Comparison of ENCODE assay signal across 7 mouse cellular contexts in the genomic region with DNA sequence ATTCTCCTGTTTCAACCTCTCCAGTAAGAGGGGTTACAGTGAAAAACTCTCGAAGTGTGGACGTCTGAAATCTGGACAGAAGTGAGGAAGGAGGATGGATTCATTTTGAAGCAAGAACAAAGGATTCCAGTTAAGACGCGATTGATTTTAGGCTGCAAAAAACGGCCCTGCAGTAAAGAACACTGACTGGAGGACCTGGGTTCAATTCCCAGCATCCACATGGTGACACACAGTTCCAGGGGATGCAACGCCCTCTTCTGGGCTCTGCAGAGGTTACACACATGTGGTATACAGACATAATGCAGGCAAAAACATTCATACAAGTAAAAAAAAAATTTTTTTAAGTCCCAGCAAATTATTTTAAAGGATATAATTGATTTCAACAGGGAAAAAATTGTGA. TPM values are rescaled to one million over a fixed set of nuclear protein-coding genes. Genes with fewer than 3 reads are reported as not detected.
DNase-seq lines count a peak whose midpoint lies in the region; ATAC-seq lines count a peak whose summit lies in the region.

No protein-coding gene starts in this region.

- DNase-seq in lung, postnatal 14 days = no peak
- DNase-seq in limb, embryonic 11.5 days (ENCODE audit: low spot score) = no peak
- no peak for DNase-seq in Muller cell, postnatal 12 days (ENCODE audit: inconsistent ontology term)
- DNase-seq in testis, postnatal 14 days (ENCODE audit: low spot score) = no peak

- ATAC-seq in lung, embryonic 15.5 days (ENCODE audit: borderline replicate concordance, extremely low read depth, low FRiP score, low TSS enrichment) = no peak
- ATAC-seq in embryonic facial prominence, embryonic 15.5 days (ENCODE audit: insufficient number of reproducible peaks, low FRiP score, low TSS enrichment, low read depth) = no peak
- no peak for ATAC-seq in limb, embryonic 11.5 days (ENCODE audit: insufficient number of reproducible peaks, low FRiP score, low TSS enrichment, low read depth)
- ATAC-seq in stomach, embryonic 16.5 days (ENCODE audit: insufficient read depth, low FRiP score) = no peak

- H3K36me3 ChIP-seq in lung, embryonic 15.5 days = no peaks in the 10 kb centered on the region
- no peaks in the 10 kb centered on the region for H3K36me3 ChIP-seq in embryonic facial prominence, embryonic 15.5 days
- no peaks in the 10 kb centered on the region for H3K36me3 ChIP-seq in limb, embryonic 11.5 days (ENCODE audit: control insufficient read depth, insufficient read depth, low read length)
- no peaks in the 10 kb centered on the region for H3K36me3 ChIP-seq in stomach, embryonic 16.5 days (ENCODE audit: control insufficient read depth, insufficient read depth, low read length)

- 24% methylated on average over 6 of the region's 6 CpGs for WGBS in lung, embryonic 15.5 days
- 32% methylated on average over 6 of the region's 6 CpGs for WGBS in embryonic facial prominence, embryonic 15.5 days
- 37% methylated on average over 6 of the region's 6 CpGs for WGBS in limb, embryonic 11.5 days
- WGBS in stomach, embryonic 16.5 days = 25% methylated on average over 6 of the region's 6 CpGs

- H3K4me2 ChIP-seq in lung, embryonic 15.5 days = peak overlapping the region; percentile 93
- peak overlapping the region; percentile 93 for H3K4me2 ChIP-seq in embryonic facial prominence, embryonic 15.5 days (replicated peaks)
- H3K4me2 ChIP-seq in limb, embryonic 11.5 days (ENCODE audit: low read depth, severe bottlenecking) = peak overlapping the region; percentile 96; the same call in 1 of the 2 replicates
- peak overlapping the region; percentile 96 for H3K4me2 ChIP-seq in stomach, embryonic 16.5 days (ENCODE audit: low read depth, low read length)

- peaks cover 16% of the 10 kb centered on the region for H3K4me1 ChIP-seq in lung, embryonic 15.5 days
- peaks cover 20% of the 10 kb centered on the region for H3K4me1 ChIP-seq in embryonic facial prominence, embryonic 15.5 days
- no peaks in the 10 kb centered on the region for H3K4me1 ChIP-seq in limb, embryonic 11.5 days (ENCODE audit: control insufficient read depth, insufficient read depth, low read length)
- H3K4me1 ChIP-seq in stomach, embryonic 16.5 days (ENCODE audit: control insufficient read depth, insufficient read depth, low read length) = peaks cover 20% of the 10 kb centered on the region

- peaks cover 8% of the 10 kb centered on the region; the same call in 1 of the 2 replicates for H3K27me3 ChIP-seq in lung, embryonic 15.5 days
- peaks cover 26% of the 10 kb centered on the region for H3K27me3 ChIP-seq in embryonic facial prominence, embryonic 15.5 days
- peaks cover 37% of the 10 kb centered on the region for H3K27me3 ChIP-seq in limb, embryonic 11.5 days (ENCODE audit: control insufficient read depth, insufficient read depth, low read length)
- no peaks in the 10 kb centered on the region for H3K27me3 ChIP-seq in stomach, embryonic 16.5 days (ENCODE audit: control insufficient read depth, insufficient read depth, low read length)

- peak overlapping the region; percentile 76; the same call in 1 of the 2 replicates for H3K4me3 ChIP-seq in lung, embryonic 15.5 days
- peak overlapping the region; percentile 67 for H3K4me3 ChIP-seq in embryonic facial prominence, embryonic 15.5 days (replicated peaks)
- no peak overlapping the region for H3K4me3 ChIP-seq in limb, embryonic 11.5 days (ENCODE audit: low read depth, low read length)
- peak overlapping the region; percentile 87 for H3K4me3 ChIP-seq in stomach, embryonic 16.5 days (replicated peaks; ENCODE audit: low read length)

- H3K9ac ChIP-seq in lung, embryonic 15.5 days = no peak overlapping the region
- H3K9ac ChIP-seq in embryonic facial prominence, embryonic 15.5 days = no peak overlapping the region
- no peak overlapping the region for H3K9ac ChIP-seq in limb, embryonic 11.5 days (ENCODE audit: low read length)
- peak overlapping the region; percentile 92 for H3K9ac ChIP-seq in stomach, embryonic 16.5 days (ENCODE audit: low read length)

- no peaks in the 10 kb centered on the region for H3K9me3 ChIP-seq in lung, embryonic 15.5 days
- H3K9me3 ChIP-seq in embryonic facial prominence, embryonic 15.5 days (replicated peaks) = no peaks in the 10 kb centered on the region
- no peaks in the 10 kb centered on the region for H3K9me3 ChIP-seq in limb, embryonic 11.5 days (ENCODE audit: control insufficient read depth, low read length)
- H3K9me3 ChIP-seq in stomach, embryonic 16.5 days (replicated peaks; ENCODE audit: control insufficient read depth, low read length) = no peaks in the 10 kb centered on the region

- no peak overlapping the region for H3K27ac ChIP-seq in lung, embryonic 15.5 days
- H3K27ac ChIP-seq in embryonic facial prominence, embryonic 15.5 days (replicated peaks) = no peak overlapping the region
- H3K27ac ChIP-seq in limb, embryonic 11.5 days (replicated peaks; ENCODE audit: low read depth, low read length) = no peak overlapping the region
- H3K27ac ChIP-seq in stomach, embryonic 16.5 days (ENCODE audit: low read length) = no peak overlapping the region

RNA-seq across cellular contexts. Expression of a gene that starts 1.0 kb away (rescaled TPM):
- polyA plus RNA-seq in lung, embryonic 15.5 days (2015; fragmentation: Nextera tagmentation; extraction: Ambion mirVana) = 17.0 and 17.6 TPM in 2 replicates
- 10.4 and 10.7 TPM in 2 replicates for polyA plus RNA-seq in embryonic facial prominence, embryonic 15.5 days (2015; fragmentation: Nextera tagmentation; extraction: Ambion mirVana)
- polyA plus RNA-seq in limb, embryonic 11.5 days (2014; fragmentation: Nextera tagmentation; extraction: Ambion mirVana) = 6.8 and 8.4 TPM in 2 replicates
- 20.2 and 22.7 TPM in 2 replicates for polyA plus RNA-seq in stomach, embryonic 16.5 days (2015; fragmentation: Nextera tagmentation; extraction: Ambion mirVana)

RNA-seq across cellular contexts. Expression of a gene that starts 18.8 kb away (rescaled TPM):
- polyA plus RNA-seq in lung, embryonic 15.5 days (2015; fragmentation: Nextera tagmentation; extraction: Ambion mirVana) = not detected in 2 replicates
- not detected in 2 replicates for polyA plus RNA-seq in embryonic facial prominence, embryonic 15.5 days (2015; fragmentation: Nextera tagmentation; extraction: Ambion mirVana)
- polyA plus RNA-seq in limb, embryonic 11.5 days (2014; fragmentation: Nextera tagmentation; extraction: Ambion mirVana) = not detected in 2 replicates
- 0.13 TPM in 1 of 2 replicates, not detected in the other for polyA plus RNA-seq in stomach, embryonic 16.5 days (2015; fragmentation: Nextera tagmentation; extraction: Ambion mirVana)

RNA-seq across cellular contexts. Expression of a gene that starts 40.7 kb away (rescaled TPM):
- polyA plus RNA-seq in lung, embryonic 15.5 days (2015; fragmentation: Nextera tagmentation; extraction: Ambion mirVana) = not detected in 2 replicates
- polyA plus RNA-seq in embryonic facial prominence, embryonic 15.5 days (2015; fragmentation: Nextera tagmentation; extraction: Ambion mirVana) = not detected in 2 replicates
- polyA plus RNA-seq in limb, embryonic 11.5 days (2014; fragmentation: Nextera tagmentation; extraction: Ambion mirVana) = not detected in 2 replicates
- polyA plus RNA-seq in stomach, embryonic 16.5 days (2015; fragmentation: Nextera tagmentation; extraction: Ambion mirVana) = not detected in 2 replicates

RNA-seq across cellular contexts. Expression of a gene that starts 50.0 kb away (rescaled TPM):
- 45.7 and 46.2 TPM in 2 replicates for polyA plus RNA-seq in lung, embryonic 15.5 days (2015; fragmentation: Nextera tagmentation; extraction: Ambion mirVana)
- polyA plus RNA-seq in embryonic facial prominence, embryonic 15.5 days (2015; fragmentation: Nextera tagmentation; extraction: Ambion mirVana) = 40.5 and 44.1 TPM in 2 replicates
- 54.5 and 55.1 TPM in 2 replicates for polyA plus RNA-seq in limb, embryonic 11.5 days (2014; fragmentation: Nextera tagmentation; extraction: Ambion mirVana)
- 51.7 and 53.0 TPM in 2 replicates for polyA plus RNA-seq in stomach, embryonic 16.5 days (2015; fragmentation: Nextera tagmentation; extraction: Ambion mirVana)

RNA-seq across cellular contexts. Expression of a gene that starts 54.7 kb away (rescaled TPM):
- not detected in 2 replicates for polyA plus RNA-seq in lung, embryonic 15.5 days (2015; fragmentation: Nextera tagmentation; extraction: Ambion mirVana)
- polyA plus RNA-seq in embryonic facial prominence, embryonic 15.5 days (2015; fragmentation: Nextera tagmentation; extraction: Ambion mirVana) = not detected in 2 replicates
- not detected in 2 replicates for polyA plus RNA-seq in limb, embryonic 11.5 days (2014; fragmentation: Nextera tagmentation; extraction: Ambion mirVana)
- not detected in 2 replicates for polyA plus RNA-seq in stomach, embryonic 16.5 days (2015; fragmentation: Nextera tagmentation; extraction: Ambion mirVana)
